Mouse (Mus musculus) cerebellum, adult 2 months (tissue): Measurements from ENCODE around the gene Fam155a.

Source experiments
- CTCF ChIP-seq: fragments of 200-500 bp; IDR thresholded peaks from 2 replicates; pipeline ENCODE4 v1.5.1; 2011; ENCODE audit warnings: low read depth, mild to moderate bottlenecking, control low read depth, low read length, moderate library complexity, borderline replicate concordance; ENCODE audit not compliant: insufficient read depth
- POLR2A ChIP-seq: fragments of 200-500 bp; IDR thresholded peaks from 2 replicates; pipeline ENCODE4 v1.6.1; 2011; ENCODE audit warnings: low read length, control low read depth, borderline replicate concordance; ENCODE audit not compliant: insufficient read depth

GRCm38 (mm10) chr8:9204345-9205067 lies 566.5 kb downstream of the Fam155a start:
- no peak for TF ChIP-seq CTCF
- TF ChIP-seq POLR2A, result no peak
